Mouse (Mus musculus) heart, postnatal 0 days (tissue): ENCODE measurements around the gene Myzap.

Experiments used
- CTCF ChIP-seq: IDR thresholded peaks from 2 replicates; pipeline ENCODE4 v1.5.1; 2016; ENCODE audit warnings: antibody characterized with exemption, control low read depth, low read depth
- EP300 ChIP-seq: IDR thresholded peaks from 2 replicates; pipeline ENCODE4 v1.6.1; 2016; ENCODE audit warnings: antibody characterized with exemption, low read depth

DNA sequence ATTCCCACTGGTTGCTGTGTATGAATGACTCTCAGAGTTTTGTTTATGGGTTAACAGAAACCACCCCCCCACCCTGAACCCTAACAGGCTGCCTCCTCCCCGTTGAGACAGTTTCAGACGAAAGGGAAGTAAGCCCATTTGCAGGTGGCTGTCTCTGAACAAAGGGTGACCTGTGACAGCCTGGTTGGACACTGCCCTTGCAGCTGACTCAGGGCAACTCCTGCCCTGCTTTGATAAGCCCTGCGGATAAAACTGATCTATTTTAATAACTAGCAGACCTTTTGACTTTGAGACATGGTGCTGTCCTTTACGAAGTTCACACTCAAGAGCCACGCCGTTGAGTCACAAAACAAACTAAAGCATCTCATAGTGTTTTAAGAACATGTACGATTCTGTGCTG, 2.4 kb downstream of the Myzap start:
- TF ChIP-seq CTCF: no peak
- TF ChIP-seq EP300: peak; percentile 26; the same call in 1 of the 2 replicates
